Mouse (Mus musculus) olfactory bulb, adult 2 months (tissue): Measurements from ENCODE around the gene Zmat5.

Experiments
- CTCF ChIP-seq: fragments of 200-500 bp; IDR thresholded peaks from 2 replicates; pipeline ENCODE4 v1.5.1; 2012; ENCODE audit warnings: low read depth, mild to moderate bottlenecking, low read length, moderate library complexity; ENCODE audit not compliant: insufficient read depth
- POLR2A ChIP-seq: fragments of 200-500 bp; IDR thresholded peaks from 2 replicates; pipeline ENCODE4 v1.6.1; 2012; ENCODE audit warnings: mild to moderate bottlenecking, low read depth, low read length, moderate library complexity; ENCODE audit not compliant: insufficient read depth

DNA sequence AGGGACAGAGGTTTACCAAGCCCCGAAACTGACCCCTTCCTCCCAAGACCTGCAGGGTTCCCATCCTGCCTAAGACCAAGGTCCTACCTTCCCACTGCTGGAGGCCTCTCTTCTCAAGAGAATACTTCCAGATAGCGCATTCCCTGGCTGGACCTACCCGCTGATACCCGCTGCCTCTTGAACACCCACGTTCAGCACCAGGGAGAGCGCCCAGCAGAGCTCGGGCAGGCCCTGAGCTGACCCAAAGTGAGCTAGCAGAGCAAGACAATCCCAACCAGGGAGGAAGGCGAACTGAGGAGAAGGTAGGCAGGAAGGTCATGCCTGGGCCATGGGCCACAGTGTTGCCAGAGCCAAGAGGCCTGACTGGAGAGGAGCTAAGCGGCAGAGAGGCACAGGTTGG is 45.8 kb downstream of the Zmat5 start:
- no peak for TF ChIP-seq POLR2A
- no peak for TF ChIP-seq CTCF
